In the genomic region with DNA sequence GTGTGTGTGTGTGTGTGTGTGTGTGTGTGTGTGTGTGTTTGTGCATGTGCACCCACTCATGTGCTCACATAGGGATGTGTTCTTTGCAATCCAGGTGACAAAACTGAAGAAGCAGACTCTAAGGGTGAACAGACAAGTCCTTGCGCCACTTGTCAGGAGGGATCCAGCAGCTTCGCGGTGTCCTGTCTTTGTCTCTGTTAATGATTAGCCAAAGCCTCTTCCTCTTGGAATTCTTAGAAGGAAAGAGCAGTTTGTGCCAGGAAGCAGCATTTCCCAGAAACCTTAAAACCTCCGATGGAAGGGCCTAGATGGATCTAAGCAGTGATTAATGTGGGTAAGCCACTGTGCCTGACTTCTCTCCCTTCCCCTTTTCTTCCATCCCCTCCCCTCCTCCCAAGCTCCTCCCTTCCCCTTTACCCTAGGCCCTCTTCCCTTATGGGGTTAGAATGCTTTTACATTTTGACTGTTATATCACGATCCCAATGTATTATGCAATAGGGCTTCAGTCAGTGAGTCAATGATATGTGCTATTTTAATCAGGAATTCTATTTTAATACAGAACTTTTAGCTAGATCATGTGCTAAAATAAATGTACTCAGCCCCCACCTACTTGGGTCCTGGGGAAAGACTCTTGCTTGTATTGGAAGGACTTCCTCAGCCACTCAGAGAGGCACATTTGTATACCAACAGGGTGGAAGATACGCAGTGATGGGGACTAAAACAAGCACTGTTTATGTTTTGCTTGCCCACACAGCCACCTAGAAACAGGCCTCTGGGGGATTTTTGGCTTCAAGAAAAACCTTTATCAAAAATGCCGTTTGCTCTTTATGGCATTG, we compare ENCODE assay signal across 17 mouse cellular contexts. TPM values are rescaled to one million over a fixed set of nuclear protein-coding genes. Genes with fewer than 3 reads are reported as not detected.
DNase-seq lines count a peak whose midpoint lies in the region; ATAC-seq and TF ChIP-seq lines count a peak whose summit lies in the region.
"Had no signal": no experiment of that assay in that cellular context is flagged by ENCODE, and none has a peak within 500 bp of the region (broad histone marks: within the 10 kb centered on the region; RNA-seq: fewer than 3 reads in every experiment).

No protein-coding gene starts in this region.

- TF ChIP-seq POLR2A in myocyte (IDR thresholded peaks at IDR 0.05; ENCODE audit: insufficient read length, low read depth) = no peak

- H3K4me3 ChIP-seq in heart, embryonic 14.5 days (ENCODE audit: control insufficient read depth in 1 of 2, insufficient read depth in 1 of 2, low read depth in 1 of 2, low read length in 2 of 2) = no peak overlapping the region
- H3K4me3 ChIP-seq in myocyte = no peak overlapping the region
- H3K4me3 ChIP-seq: forebrain, embryonic 15.5 days; stomach, embryonic 15.5 days had no signal

- peak overlapping the region; percentile 14; the same call in 1 of the 2 replicates for H3K4me2 ChIP-seq in heart, embryonic 14.5 days (ENCODE audit: low read length)
- no peak overlapping the region for H3K4me2 ChIP-seq in myocyte (ENCODE audit: low read depth)
- H3K4me2 ChIP-seq: forebrain, embryonic 15.5 days; stomach, embryonic 15.5 days had no signal

- DNase-seq in frontal cortex, postnatal 14 days (ENCODE audit: low spot score in 2 of 2) = no peak
- DNase-seq in kidney, adult 9 months = peak; percentile 49
- no peak for DNase-seq in kidney, postnatal 10 days
- DNase-seq: cerebellum, postnatal 14 days; lung, postnatal 10 days; right cerebral cortex, postnatal 25 days had no signal

- ATAC-seq in frontal cortex, adult (ENCODE audit: low TSS enrichment) = peak; percentile 69
- no peak for ATAC-seq in heart, embryonic 14.5 days (ENCODE audit: insufficient number of reproducible peaks, insufficient read depth, low FRiP score, low read depth)
- no peak for ATAC-seq in erythroid progenitor cell, adult 5-6 weeks (replicated peaks; ENCODE audit: low FRiP score, poor library complexity, severe bottlenecking)
- no peak for ATAC-seq in CD4-positive, CD25-positive, alpha-beta regulatory T cell, adult 4 months
- ATAC-seq: forebrain, embryonic 15.5 days had no signal

- no peaks in the 10 kb centered on the region for H3K27me3 ChIP-seq in heart, embryonic 14.5 days (ENCODE audit: control insufficient read depth, insufficient read depth, low read length)
- H3K27me3 ChIP-seq in myocyte (ENCODE audit: control insufficient read depth, insufficient read depth, insufficient read length) = no peaks in the 10 kb centered on the region
- H3K27me3 ChIP-seq: forebrain, embryonic 15.5 days; stomach, embryonic 15.5 days had no signal

- no peaks in the 10 kb centered on the region for H3K9me3 ChIP-seq in heart, embryonic 14.5 days (ENCODE audit: control insufficient read depth, low read length)
- H3K9me3 ChIP-seq: forebrain, embryonic 15.5 days; stomach, embryonic 15.5 days had no signal

- H3K27ac ChIP-seq in heart, embryonic 14.5 days (replicated peaks in 1 of 2; ENCODE audit: control insufficient read depth in 1 of 2, insufficient read depth in 1 of 2, low read depth in 2 of 2, low read length in 2 of 2) = peak overlapping the region; percentile 72 to 89
- H3K27ac ChIP-seq: forebrain, embryonic 15.5 days; kidney, postnatal 0 days; stomach, embryonic 15.5 days had no signal

- H3K36me3 ChIP-seq in heart, embryonic 14.5 days (ENCODE audit: control insufficient read depth, insufficient read depth, low read length) = 0 out of 2 replicates have a peak, but pooled peaks cover 4% of the 10 kb centered on the region
- no peaks in the 10 kb centered on the region for H3K36me3 ChIP-seq in myocyte (ENCODE audit: control insufficient read depth, insufficient read depth)
- H3K36me3 ChIP-seq: forebrain, embryonic 15.5 days; stomach, embryonic 15.5 days had no signal

- WGBS in heart, embryonic 14.5 days = 62% methylated on average over 7 of the region's 7 CpGs

- H3K79me2 ChIP-seq in myocyte (ENCODE audit: control insufficient read depth, insufficient read depth) = no peaks in the 10 kb centered on the region

- H3K4me1 ChIP-seq in heart, embryonic 14.5 days (ENCODE audit: control insufficient read depth in 2 of 2, insufficient read depth in 2 of 2, low read length in 2 of 2) = peaks cover 15 to 31% of the 10 kb centered on the region in 2 experiments

- no peak overlapping the region; the same call in 1 of the 2 replicates for H3K9ac ChIP-seq in heart, embryonic 14.5 days (ENCODE audit: low read length)
- H3K9ac ChIP-seq: forebrain, embryonic 15.5 days; stomach, embryonic 15.5 days had no signal

- no peak overlapping the region for H3ac ChIP-seq in myocyte (ENCODE audit: control insufficient read depth, insufficient read length)

TF ChIP-seq in myocyte, 11 proteins besides CTCF, POLR2A, EP300 and RAD21:
- TF ChIP-seq TCF3 (IDR thresholded peaks at IDR 0.05; ENCODE audit: insufficient read length, low read depth) (no peak), CEBPB (IDR thresholded peaks at IDR 0.05; ENCODE audit: insufficient read depth, poor library complexity, severe bottlenecking) (peak; percentile 70)
TF ChIP-seq in myocyte: peak in this region for 1.

RNA-seq across cellular contexts. Expression of a gene that starts 33.5 kb away (rescaled TPM):
- 7.1 TPM in 2 replicates for polyA plus RNA-seq in heart, embryonic 14.5 days (2014; fragmentation: Nextera tagmentation; extraction: Ambion mirVana)
- polyA plus RNA-seq in myocyte (2012; fragmentation: generic; extraction: Trizol) = 2.7 TPM
- not detected in 2 replicates for total RNA-seq in erythroid progenitor cell, adult 5-6 weeks (2015; ENCODE audit: low replicate concordance)
- total RNA-seq in erythroid progenitor cell, adult 5-6 weeks (2017; ENCODE audit: low replicate concordance) = not detected in 2 replicates
- not detected for polyA plus RNA-seq in CD4-positive, CD25-positive, alpha-beta regulatory T cell, adult 4 months (2017; shearing (Covaris generic))
- total RNA-seq: hematopoietic stem cell, adult 5-6 weeks; neutrophil, adult 5-6 weeks had no signal
- polyA plus RNA-seq: liver, adult 2 months had no signal
